Mouse (Mus musculus): ENCODE data around the gene Pepd. TPM values are rescaled to one million over a fixed set of nuclear protein-coding genes. Genes with fewer than 3 reads are reported as not detected.

Gene Pepd
- polyA plus RNA-seq, 1 experiment: 82.9 TPM

DNA sequence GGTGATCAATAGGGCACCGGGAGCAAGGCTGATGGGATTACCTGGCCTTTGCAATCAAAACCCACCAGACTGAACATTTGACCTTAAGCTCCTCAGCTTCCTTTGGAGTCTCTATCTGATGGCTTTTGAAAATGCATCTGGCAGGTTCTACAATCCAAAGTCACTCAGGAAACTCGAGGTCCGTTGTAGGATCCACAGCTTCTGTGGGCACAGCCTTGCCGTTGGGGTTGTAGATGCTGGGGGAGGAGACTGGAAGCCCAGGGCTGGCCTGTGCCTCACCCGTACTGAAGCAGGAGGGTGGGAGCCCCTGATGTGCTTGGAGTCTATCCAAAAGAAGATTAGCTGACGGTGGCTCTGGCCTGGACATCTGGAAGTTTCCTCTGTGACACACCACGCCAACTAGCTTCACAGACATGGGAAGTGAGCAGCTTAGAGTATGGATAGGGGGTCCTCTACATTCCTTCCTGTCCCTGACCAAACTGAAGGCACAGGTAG lies 18.1 kb downstream of the Pepd start:
- no peak for TF ChIP-seq MYOD1 (IDR thresholded peaks at IDR 0.05; ENCODE audit: control insufficient read depth, insufficient read length, low read depth)
- TF ChIP-seq FOSL1 (IDR thresholded peaks at IDR 0.05; ENCODE audit: insufficient read depth, low read length, poor library complexity, severe bottlenecking): no peak

DNA sequence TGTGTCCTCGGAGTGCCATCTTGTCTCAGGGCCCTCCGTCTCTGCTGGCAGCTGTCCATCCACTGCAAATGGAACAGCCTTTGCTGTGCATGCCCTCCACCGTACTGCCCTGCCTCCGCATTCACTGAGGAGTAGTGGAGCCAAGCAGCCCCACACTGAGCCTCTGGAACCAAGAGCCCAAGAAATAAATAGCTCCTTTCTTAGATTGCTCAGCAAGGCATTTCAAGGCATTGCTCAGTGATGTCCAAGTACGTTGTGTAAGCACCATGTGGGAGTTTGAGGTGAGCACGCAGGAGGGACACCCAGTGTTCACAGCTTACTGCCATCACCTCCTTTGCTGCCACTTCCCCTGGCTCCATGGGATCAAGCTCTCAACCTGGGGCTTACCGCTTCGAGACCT lies 20.5 kb downstream of the Pepd start:
- Histone ChIP-seq H3K79me2 (ENCODE audit: control insufficient read depth, insufficient read depth) (peaks cover 12% of the 10 kb centered on the region), H3K27me3 (ENCODE audit: control insufficient read depth, insufficient read depth, insufficient read length) (no peaks in the 10 kb centered on the region), H3K4me3 (ENCODE audit: insufficient read depth, poor library complexity, severe bottlenecking) (no peak overlapping the region), H3K79me3 (ENCODE audit: low read depth) (no peaks in the 10 kb centered on the region), H3ac (ENCODE audit: control insufficient read depth, insufficient read length, low read depth) (no peak overlapping the region), H3K36me3 (ENCODE audit: control insufficient read depth, insufficient read depth) (peaks cover 20% of the 10 kb centered on the region)
- TF ChIP-seq MAX (IDR thresholded peaks at IDR 0.05) (no peak), CTCF (IDR thresholded peaks at IDR 0.05; ENCODE audit: control insufficient read depth, insufficient read depth, insufficient read length) (no peak), CEBPB (IDR thresholded peaks at IDR 0.05; ENCODE audit: low read depth) (no peak), FOSL1 (IDR thresholded peaks at IDR 0.05; ENCODE audit: insufficient read depth, low read length, poor library complexity, severe bottlenecking) (no peak), USF1 (IDR thresholded peaks at IDR 0.05; ENCODE audit: low read depth) (no peak), MYOG (IDR thresholded peaks at IDR 0.05; ENCODE audit: control insufficient read depth, extremely low read depth, insufficient read length) (no peak), MYOD1 (IDR thresholded peaks at IDR 0.05; ENCODE audit: control insufficient read depth, insufficient read length, low read depth) (no peak)

More for the DNA sequence above, 18.1 kb downstream of the Pepd start:
- Histone ChIP-seq H3K79me2 (ENCODE audit: control insufficient read depth, insufficient read depth) (peaks cover 12% of the 10 kb centered on the region), H3K79me3 (ENCODE audit: low read depth) (no peaks in the 10 kb centered on the region), H3ac (ENCODE audit: control insufficient read depth, insufficient read length, low read depth) (no peak overlapping the region), H3K4me3 (ENCODE audit: insufficient read depth, poor library complexity, severe bottlenecking) (no peak overlapping the region), H3K27me3 (ENCODE audit: control insufficient read depth, insufficient read depth, insufficient read length) (no peaks in the 10 kb centered on the region), H3K36me3 (ENCODE audit: control insufficient read depth, insufficient read depth) (peaks cover 7% of the 10 kb centered on the region)

DNA sequence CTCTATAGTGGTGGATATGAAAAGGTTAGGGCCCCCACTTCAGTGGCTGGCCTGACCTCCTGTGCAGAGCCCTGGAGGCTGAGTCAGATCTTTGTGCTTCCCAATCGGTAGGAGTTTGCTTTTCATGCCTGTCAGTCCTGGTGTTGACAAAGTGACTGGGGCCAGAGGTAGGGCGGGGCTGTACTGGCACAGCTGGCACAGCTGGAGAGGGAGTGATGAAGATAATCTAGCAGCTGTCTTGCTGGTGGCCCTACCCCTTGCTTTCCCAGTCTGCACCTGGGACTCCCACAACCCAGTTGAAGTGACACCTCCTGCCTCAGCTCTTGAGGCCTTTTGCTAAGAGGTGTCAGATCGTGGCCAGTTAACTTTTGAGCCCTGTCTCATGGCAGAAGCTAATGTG lies 21.0 kb downstream of the Pepd start:
- H3K36me3 ChIP-seq (ENCODE audit: control insufficient read depth, insufficient read depth): peaks cover 23% of the 10 kb centered on the region
- H3K79me2 ChIP-seq (ENCODE audit: control insufficient read depth, insufficient read depth): peaks cover 12% of the 10 kb centered on the region
- no peaks in the 10 kb centered on the region for H3K79me3 ChIP-seq (ENCODE audit: low read depth)
- no peaks in the 10 kb centered on the region for H3K27me3 ChIP-seq (ENCODE audit: control insufficient read depth, insufficient read depth, insufficient read length)
- H3K4me3 ChIP-seq (ENCODE audit: insufficient read depth, poor library complexity, severe bottlenecking): no peak overlapping the region
- no peak overlapping the region for H3ac ChIP-seq (ENCODE audit: control insufficient read depth, insufficient read length, low read depth)
- TF ChIP-seq CEBPB (IDR thresholded peaks at IDR 0.05; ENCODE audit: low read depth) (no peak), MYOD1 (IDR thresholded peaks at IDR 0.05; ENCODE audit: control insufficient read depth, insufficient read length, low read depth) (peak; percentile 79)

DNA sequence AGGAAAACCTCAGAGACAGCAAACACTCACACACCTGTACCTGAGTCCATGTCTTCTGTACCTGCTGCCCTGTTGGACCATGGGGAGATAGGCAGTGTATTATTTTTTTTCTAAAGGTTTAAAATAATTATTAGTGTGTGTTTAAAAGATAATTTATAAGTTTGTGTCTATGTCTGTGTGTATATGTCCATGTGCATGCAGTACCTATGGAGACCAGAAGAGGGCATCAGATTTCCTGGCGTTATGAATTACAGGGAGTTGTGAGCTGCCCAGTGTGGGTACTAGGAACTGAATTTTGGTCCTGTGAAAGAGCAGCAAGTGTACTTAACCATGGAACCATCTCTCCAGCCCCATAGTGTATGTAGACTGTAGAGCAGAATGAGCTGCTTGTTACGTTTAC lies 24.2 kb downstream of the Pepd start:
- H3K79me3 ChIP-seq (ENCODE audit: low read depth): no peaks in the 10 kb centered on the region
- no peak overlapping the region for H3K4me3 ChIP-seq (ENCODE audit: insufficient read depth, poor library complexity, severe bottlenecking)
- peaks cover 6% of the 10 kb centered on the region for H3K79me2 ChIP-seq (ENCODE audit: control insufficient read depth, insufficient read depth)
- TF ChIP-seq MYOD1 (IDR thresholded peaks at IDR 0.05; ENCODE audit: control insufficient read depth, insufficient read length, low read depth) (no peak), MYOG (IDR thresholded peaks at IDR 0.05; ENCODE audit: control insufficient read depth, extremely low read depth, insufficient read length) (no peak), CTCF (IDR thresholded peaks at IDR 0.05; ENCODE audit: control insufficient read depth, insufficient read depth, insufficient read length) (no peak), CEBPB (IDR thresholded peaks at IDR 0.05; ENCODE audit: low read depth) (no peak), USF1 (IDR thresholded peaks at IDR 0.05; ENCODE audit: low read depth) (no peak), FOSL1 (IDR thresholded peaks at IDR 0.05; ENCODE audit: insufficient read depth, low read length, poor library complexity, severe bottlenecking) (no peak), MAX (IDR thresholded peaks at IDR 0.05) (no peak)
- no peaks in the 10 kb centered on the region for H3K27me3 ChIP-seq (ENCODE audit: control insufficient read depth, insufficient read depth, insufficient read length)
- H3ac ChIP-seq (ENCODE audit: control insufficient read depth, insufficient read length, low read depth): no peak overlapping the region
- H3K36me3 ChIP-seq (ENCODE audit: control insufficient read depth, insufficient read depth): peaks cover 20% of the 10 kb centered on the region

DNA sequence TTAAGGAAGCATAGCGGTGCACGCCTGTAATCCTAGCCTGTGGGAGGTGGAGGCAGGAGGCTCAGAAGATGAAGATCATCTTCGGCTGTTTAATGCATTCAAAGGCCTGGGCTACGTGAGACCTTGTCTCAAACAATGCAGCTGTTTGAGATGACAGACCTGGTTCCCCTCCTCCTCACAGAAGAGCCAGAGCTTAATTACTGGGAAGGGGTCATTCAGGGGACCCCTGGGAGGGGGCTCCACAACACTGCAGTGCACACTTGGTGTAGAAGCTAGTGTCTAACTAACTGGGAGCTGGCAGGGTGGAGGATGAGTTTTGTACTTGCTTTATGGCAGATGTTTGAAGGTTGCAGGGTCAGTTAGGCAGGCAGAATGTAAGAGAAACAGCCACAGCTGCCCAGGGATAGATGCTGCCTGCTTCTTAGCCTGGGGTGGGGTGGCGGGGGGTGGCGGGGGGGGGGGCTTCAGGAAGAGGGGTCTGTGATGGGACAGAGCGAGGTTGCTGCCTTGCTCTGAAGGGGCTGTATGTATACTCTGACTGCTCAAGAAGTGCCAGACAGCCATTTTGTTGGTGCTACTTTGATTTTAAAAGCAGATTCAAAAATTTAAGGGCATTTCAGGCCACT lies 26.6 kb downstream of the Pepd start:
- H3K79me3 ChIP-seq (ENCODE audit: low read depth): no peaks in the 10 kb centered on the region
- peaks cover 18% of the 10 kb centered on the region for H3K36me3 ChIP-seq (ENCODE audit: control insufficient read depth, insufficient read depth)
- no peak overlapping the region for H3K4me3 ChIP-seq (ENCODE audit: insufficient read depth, poor library complexity, severe bottlenecking)
- H3K27me3 ChIP-seq (ENCODE audit: control insufficient read depth, insufficient read depth, insufficient read length): no peaks in the 10 kb centered on the region
- no peaks in the 10 kb centered on the region for H3K79me2 ChIP-seq (ENCODE audit: control insufficient read depth, insufficient read depth)
- no peak for TF ChIP-seq CEBPB (IDR thresholded peaks at IDR 0.05; ENCODE audit: low read depth)
- TF ChIP-seq USF1 (IDR thresholded peaks at IDR 0.05; ENCODE audit: low read depth): no peak
- TF ChIP-seq CTCF (IDR thresholded peaks at IDR 0.05; ENCODE audit: control insufficient read depth, insufficient read depth, insufficient read length): no peak
- TF ChIP-seq MYOD1 (IDR thresholded peaks at IDR 0.05; ENCODE audit: control insufficient read depth, insufficient read length, low read depth): no peak
- TF ChIP-seq MYOG (IDR thresholded peaks at IDR 0.05; ENCODE audit: control insufficient read depth, extremely low read depth, insufficient read length): no peak
- no peak for TF ChIP-seq MAX (IDR thresholded peaks at IDR 0.05)
- TF ChIP-seq FOSL1 (IDR thresholded peaks at IDR 0.05; ENCODE audit: insufficient read depth, low read length, poor library complexity, severe bottlenecking): no peak
- no peak overlapping the region for H3ac ChIP-seq (ENCODE audit: control insufficient read depth, insufficient read length, low read depth)

DNA sequence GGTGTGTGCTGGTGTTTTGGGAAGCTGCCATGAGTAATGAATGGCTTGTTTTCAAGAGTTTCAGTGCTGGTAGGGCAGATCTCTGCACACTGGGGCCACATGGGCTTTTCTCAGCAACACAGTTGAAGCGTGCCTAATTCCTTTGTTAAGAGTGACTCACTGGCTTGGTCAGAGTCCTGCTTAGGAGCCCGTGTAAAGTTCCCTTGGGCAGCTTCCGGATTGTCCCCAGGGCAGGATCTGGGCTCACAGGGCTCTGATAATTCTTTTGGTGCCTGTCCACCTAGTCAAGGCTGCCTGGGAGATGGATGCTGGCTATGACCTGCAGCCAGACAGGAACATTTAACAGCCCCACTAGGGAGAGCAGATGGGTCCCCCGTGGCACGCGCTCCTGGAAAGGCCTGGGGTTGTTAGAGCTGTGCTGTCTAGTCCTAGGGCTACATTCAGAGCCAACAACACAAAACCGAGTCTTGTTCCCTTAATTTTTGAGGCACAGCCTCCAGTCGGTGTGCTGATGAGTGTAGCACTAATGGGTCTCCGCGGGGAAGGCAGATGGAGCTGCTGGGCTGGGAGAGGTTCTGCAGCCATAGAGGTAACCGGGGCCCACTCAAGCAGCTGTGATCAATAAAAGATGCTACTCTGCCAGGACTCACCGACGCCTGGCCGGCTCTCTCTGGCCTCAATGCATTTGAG lies 27.2 kb downstream of the Pepd start:
- TF ChIP-seq MAX (IDR thresholded peaks at IDR 0.05) (peak; percentile 54), FOSL1 (IDR thresholded peaks at IDR 0.05; ENCODE audit: insufficient read depth, low read length, poor library complexity, severe bottlenecking) (no peak)
- Histone ChIP-seq H3ac (ENCODE audit: control insufficient read depth, insufficient read length, low read depth) (no peak overlapping the region), H3K79me2 (ENCODE audit: control insufficient read depth, insufficient read depth) (no peaks in the 10 kb centered on the region), H3K36me3 (ENCODE audit: control insufficient read depth, insufficient read depth) (peaks cover 19% of the 10 kb centered on the region), H3K27me3 (ENCODE audit: control insufficient read depth, insufficient read depth, insufficient read length) (no peaks in the 10 kb centered on the region), H3K4me3 (ENCODE audit: insufficient read depth, poor library complexity, severe bottlenecking) (no peak overlapping the region), H3K79me3 (ENCODE audit: low read depth) (no peaks in the 10 kb centered on the region)

Data from C2C12 (cell line).